Mouse (Mus musculus): ENCODE measurements around the gene Nlrp10. TPM values are rescaled to one million over a fixed set of nuclear protein-coding genes. Genes with fewer than 3 reads are reported as not detected.

Gene Nlrp10
- 0.12 and 0.44 TPM in 2 replicates for polyA plus RNA-seq (2012; ENCODE audit: low replicate concordance)

DNA sequence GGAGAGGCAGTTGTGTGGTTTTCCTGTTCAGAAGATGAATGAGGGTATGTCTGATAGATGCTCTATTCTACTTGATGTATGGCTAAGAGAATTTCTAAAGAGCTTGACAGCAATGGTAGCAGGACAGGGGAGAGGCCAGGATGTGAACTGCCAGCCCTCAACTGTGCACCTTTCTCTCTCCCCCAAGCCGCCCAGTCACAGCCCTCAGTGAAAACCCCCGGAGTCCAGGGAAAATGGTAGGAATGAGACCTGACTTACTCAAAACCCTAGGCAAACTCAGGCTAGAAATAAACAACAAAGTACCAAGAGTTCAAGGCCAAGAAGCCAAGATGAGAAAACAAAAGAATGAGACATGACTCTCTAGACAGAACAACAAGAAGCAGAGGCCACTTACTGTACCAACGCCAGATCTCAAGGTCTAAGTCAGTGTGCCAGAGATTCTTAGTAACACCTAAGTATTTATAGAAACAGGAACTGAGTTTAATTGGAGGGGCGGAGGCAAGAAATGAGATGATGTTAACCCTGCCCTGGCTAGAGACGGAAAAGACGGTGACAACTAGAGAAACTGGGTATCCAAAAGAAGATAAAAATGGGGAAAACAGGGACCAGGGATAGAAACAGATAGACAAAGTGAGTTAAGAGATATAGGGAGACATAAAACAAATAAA is at the start of gene Nlrp10:
Gene Nlrp10, minus strand, starts transcription at position 453 of the 668 bp plus-strand sequence.

DNA sequence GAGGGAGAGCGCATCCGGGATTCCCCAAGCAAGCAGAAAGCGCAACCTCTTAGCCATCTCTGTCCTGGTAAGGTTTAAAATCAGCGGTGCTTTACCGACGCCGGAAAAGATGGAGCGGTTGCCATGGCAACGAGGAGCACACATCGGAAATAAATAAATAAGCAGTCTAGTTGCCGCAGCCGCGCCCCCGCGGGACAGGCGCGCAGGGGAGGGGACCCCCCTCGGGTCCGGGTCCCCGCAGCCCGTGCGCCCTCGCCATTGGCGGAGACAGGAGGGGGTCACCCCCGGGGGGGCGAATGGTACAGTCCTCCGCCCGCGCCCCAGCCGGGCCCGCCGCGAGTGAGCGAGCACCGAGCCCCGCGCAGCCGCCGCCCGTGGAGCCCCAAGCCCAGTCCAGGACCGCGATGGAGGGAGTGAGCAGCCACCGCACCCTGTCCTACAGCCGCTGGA is 20.4 kb upstream of the Nlrp10 start, which contains the start of gene Tub:
Gene Tub, plus strand, starts transcription at position 27 of the 450 bp plus-strand sequence.

DNA sequence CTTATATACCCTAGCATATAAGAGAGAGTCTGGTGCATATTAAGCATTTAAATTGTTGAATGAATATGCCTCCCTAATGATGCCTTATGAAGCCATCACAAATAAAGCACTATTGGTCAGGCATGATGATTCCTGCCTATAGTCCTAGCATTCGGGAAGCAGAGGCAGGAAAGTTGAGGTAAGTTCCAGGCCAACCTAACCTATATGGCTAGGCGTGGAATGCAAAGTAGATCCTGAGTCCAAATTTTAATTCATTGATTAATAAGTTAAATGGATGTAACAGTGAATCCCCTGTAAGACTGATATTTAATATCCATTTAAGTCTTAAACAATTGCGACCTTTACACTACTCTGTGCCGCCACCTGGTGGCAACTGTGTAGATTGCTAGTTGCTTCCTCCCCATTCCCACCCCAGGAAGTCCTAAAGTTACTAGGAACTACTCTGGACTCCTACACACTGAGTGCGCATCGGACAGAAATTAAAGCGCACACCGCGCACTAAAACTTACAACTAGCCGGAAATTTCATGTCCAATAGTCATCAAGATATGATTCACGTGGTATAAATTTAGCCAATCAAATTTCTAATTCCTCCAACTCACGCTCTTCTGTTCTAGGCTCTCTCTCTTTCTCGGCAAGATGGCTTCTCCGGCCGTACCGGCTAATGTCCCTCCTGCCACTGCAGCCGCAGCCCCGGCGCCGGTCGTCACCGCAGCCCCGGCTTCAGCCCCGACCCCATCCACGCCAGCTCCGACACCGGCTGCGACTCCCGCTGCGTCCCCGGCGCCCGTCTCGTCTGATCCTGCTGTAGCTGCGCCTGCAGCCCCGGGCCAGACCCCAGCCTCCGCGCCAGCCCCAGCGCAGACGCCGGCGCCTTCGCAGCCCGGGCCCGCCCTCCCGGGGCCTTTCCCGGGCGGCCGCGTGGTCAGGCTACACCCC is 4.1 kb upstream of the Nlrp10 start, which contains the start of gene Eif3f:
Gene Eif3f, plus strand, starts transcription at position 624 of the 938 bp plus-strand sequence.

DNA sequence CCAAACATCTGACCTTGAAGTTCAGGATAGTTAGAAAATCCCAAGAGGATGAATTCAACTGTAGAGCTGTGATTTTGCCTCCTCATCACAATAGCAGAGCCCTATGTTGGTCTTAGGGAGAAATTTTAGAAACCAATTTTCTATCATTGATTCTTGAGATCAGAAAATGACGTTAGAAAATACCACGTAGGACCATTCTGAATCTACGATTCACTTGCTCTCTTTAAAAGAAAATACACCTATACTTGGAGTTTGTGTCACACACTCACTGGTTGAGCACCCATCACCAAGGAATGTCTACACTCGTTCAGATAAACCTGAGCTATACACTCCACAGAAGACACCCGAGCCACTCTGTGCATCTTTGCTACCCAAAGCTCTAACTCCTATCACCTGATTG is 35.7 kb downstream of the Nlrp10 start, which contains the start of gene Olfr519:
Gene Olfr519, minus strand, starts transcription at position 101 of the 400 bp plus-strand sequence.

DNA sequence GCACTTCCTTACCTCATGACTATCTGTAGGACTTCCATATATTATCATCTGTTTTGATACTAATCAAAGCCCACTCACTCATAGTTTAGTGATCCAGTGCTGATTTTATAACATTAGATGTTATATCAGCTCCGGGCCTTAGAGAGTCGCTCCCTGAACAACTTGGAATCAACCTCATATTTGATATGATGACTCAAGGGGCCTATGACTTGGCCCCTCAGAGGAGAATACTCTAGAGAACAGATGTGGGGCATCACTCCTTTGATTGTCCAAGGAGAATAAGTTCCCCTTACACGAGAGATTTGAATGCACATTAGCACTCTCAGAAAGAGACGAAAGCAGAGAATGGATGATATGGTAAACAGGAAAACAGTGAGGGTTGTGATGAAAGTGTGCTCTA is 45.1 kb downstream of the Nlrp10 start, which contains the start of gene Olfr518:
Gene Olfr518, minus strand, starts transcription at position 101 of the 400 bp plus-strand sequence.

DNA sequence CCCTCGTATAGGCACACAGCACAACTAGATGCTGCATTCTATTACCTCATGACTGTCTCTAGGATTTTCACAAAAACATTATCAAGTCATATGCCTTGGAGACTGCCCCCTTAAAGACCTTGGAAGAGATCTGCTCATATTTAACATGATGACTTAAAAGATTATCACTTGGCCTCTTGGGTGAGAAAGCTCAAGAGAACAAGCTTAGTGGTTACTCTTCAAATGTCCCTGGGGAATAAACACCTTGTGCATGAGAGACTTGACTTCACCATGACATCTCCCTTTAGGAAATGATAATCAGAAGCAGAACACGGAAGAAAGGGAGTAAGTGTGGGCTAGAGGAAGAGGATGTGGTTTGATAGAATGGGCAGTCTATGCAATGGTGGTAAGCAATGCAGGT is 57.7 kb downstream of the Nlrp10 start, which contains the start of gene Olfr517:
Gene Olfr517, minus strand, starts transcription at position 101 of the 400 bp plus-strand sequence.

Other genes with a start within 250 kb of the Nlrp10 start
- not detected in 2 replicates for gene Olfr512, start 216.9 kb downstream of the Nlrp10 start, polyA plus RNA-seq (2012; ENCODE audit: low replicate concordance)
- 0.07 TPM in 1 of 2 replicates, not detected in the other for gene Olfr513, start 179.2 kb downstream of the Nlrp10 start, polyA plus RNA-seq (2012; ENCODE audit: low replicate concordance)
- not detected in 2 replicates for gene Olfr514, start 104.2 kb downstream of the Nlrp10 start, polyA plus RNA-seq (2012; ENCODE audit: low replicate concordance)
- gene Olfr516, start 79.6 kb downstream of the Nlrp10 start, polyA plus RNA-seq (2012; ENCODE audit: low replicate concordance): not detected in 2 replicates
- not detected in 2 replicates for gene Olfr517, start 57.8 kb downstream of the Nlrp10 start, polyA plus RNA-seq (2012; ENCODE audit: low replicate concordance)
- gene Olfr518, start 45.2 kb downstream of the Nlrp10 start, polyA plus RNA-seq (2012; ENCODE audit: low replicate concordance): not detected in 2 replicates
- not detected in 2 replicates for gene Olfr519, start 35.8 kb downstream of the Nlrp10 start, polyA plus RNA-seq (2012; ENCODE audit: low replicate concordance)
- 364 and 1,168 TPM in 2 replicates for gene Eif3f, start 4.2 kb upstream of the Nlrp10 start, polyA plus RNA-seq (2012; ENCODE audit: low replicate concordance)
- gene Tub, start 20.2 kb upstream of the Nlrp10 start, polyA plus RNA-seq (2012; ENCODE audit: low replicate concordance): 0.49 and 1.9 TPM in 2 replicates
- 1.2 and 2.8 TPM in 2 replicates for gene Ric3, start 153.2 kb upstream of the Nlrp10 start, polyA plus RNA-seq (2012; ENCODE audit: low replicate concordance)
- gene Lmo1, start 245.0 kb upstream of the Nlrp10 start, polyA plus RNA-seq (2012; ENCODE audit: low replicate concordance): 2.0 and 6.8 TPM in 2 replicates